Mouse (Mus musculus) gastrocnemius, adult 18-20 months (tissue): ENCODE data around the gene Ncf4. TPM values are rescaled to one million over a fixed set of nuclear protein-coding genes. Genes with fewer than 3 reads are reported as not detected.
"Not testable (repeated sequence)": the region's sequence is repeated elsewhere in the genome, so short reads cannot be mapped to it uniquely, and the experiment has no call there.

Experiments
- DNase-seq: peaks from one replicate; pipeline ENCODE4 v3.0.0; 2021; ENCODE audit warnings: low spot score
- total RNA-seq, 2 experiments: library from RNA; stranded (reverse); gene quantifications; 2 replicates each; pipeline ENCODE4 v1.2.3; 2021

The Ncf4 gene
- total RNA-seq, 2 experiments from 2014 or later: 0.50 to 1.00 TPM

- no peak for DNase-seq
These were observed 3.8 kb downstream of the Ncf4 start for GRCm38 (mm10) chr15:78248410-78248809.

- no peak for DNase-seq
These were observed 10.2 kb downstream of the Ncf4 start for GRCm38 (mm10) chr15:78254751-78255150.

GRCm38 (mm10) chr15:78256602-78257259 lies 12.1 kb downstream of the Ncf4 start:
- DNase-seq: not testable (repeated sequence)

- peak; percentile 63 for DNase-seq
These were observed 12.9 kb downstream of the Ncf4 start for GRCm38 (mm10) chr15:78257326-78258050.

- DNase-seq: no peak
These were observed 13.8 kb downstream of the Ncf4 start for GRCm38 (mm10) chr15:78258246-78258865.

GRCm38 (mm10) chr15:78260668-78261333 lies 16.2 kb downstream of the Ncf4 start:
- DNase-seq: no peak

- no peak for DNase-seq
These were observed 18.7 kb downstream of the Ncf4 start for GRCm38 (mm10) chr15:78263286-78263685.

- no peak for DNase-seq
These were observed 22.8 kb downstream of the Ncf4 start for GRCm38 (mm10) chr15:78267441-78267840.

- DNase-seq: no peak
These were observed 23.3 kb downstream of the Ncf4 start for GRCm38 (mm10) chr15:78267865-78268264.

GRCm38 (mm10) chr15:78271208-78271607 lies 26.6 kb downstream of the Ncf4 start:
- no peak for DNase-seq

- no peak for DNase-seq
These were observed 33.7 kb downstream of the Ncf4 start for GRCm38 (mm10) chr15:78278308-78278707.

- no peak for DNase-seq
These were observed 43.3 kb downstream of the Ncf4 start for GRCm38 (mm10) chr15:78287941-78288340.

- not testable (repeated sequence) for DNase-seq
These were observed 45.2 kb downstream of the Ncf4 start for GRCm38 (mm10) chr15:78289775-78290174.

GRCm38 (mm10) chr15:78293228-78293627 lies 48.6 kb downstream of the Ncf4 start:
- not testable (repeated sequence) for DNase-seq

- DNase-seq: no peak
These were observed 49.1 kb downstream of the Ncf4 start for GRCm38 (mm10) chr15:78293716-78294115.

GRCm38 (mm10) chr15:78298558-78298957 lies 54.0 kb downstream of the Ncf4 start:
- no peak for DNase-seq

GRCm38 (mm10) chr15:78299641-78300040 lies 55.0 kb downstream of the Ncf4 start:
- DNase-seq: no peak

- no peak for DNase-seq
These were observed 56.2 kb downstream of the Ncf4 start for GRCm38 (mm10) chr15:78300773-78301172.

GRCm38 (mm10) chr15:78302718-78303117 lies 58.1 kb downstream of the Ncf4 start:
- DNase-seq: no peak

GRCm38 (mm10) chr15:78303665-78304233 lies 59.1 kb downstream of the Ncf4 start:
- DNase-seq: no peak

GRCm38 (mm10) chr15:78305341-78305933 lies 60.8 kb downstream of the Ncf4 start, which contains the start of gene Csf2rb2:
Gene Csf2rb2, minus strand, starts transcription at chr15:78305721.
- DNase-seq: no peak
